Mouse (Mus musculus): ENCODE results near the gene Glod4.

Gene Glod4

DNA sequence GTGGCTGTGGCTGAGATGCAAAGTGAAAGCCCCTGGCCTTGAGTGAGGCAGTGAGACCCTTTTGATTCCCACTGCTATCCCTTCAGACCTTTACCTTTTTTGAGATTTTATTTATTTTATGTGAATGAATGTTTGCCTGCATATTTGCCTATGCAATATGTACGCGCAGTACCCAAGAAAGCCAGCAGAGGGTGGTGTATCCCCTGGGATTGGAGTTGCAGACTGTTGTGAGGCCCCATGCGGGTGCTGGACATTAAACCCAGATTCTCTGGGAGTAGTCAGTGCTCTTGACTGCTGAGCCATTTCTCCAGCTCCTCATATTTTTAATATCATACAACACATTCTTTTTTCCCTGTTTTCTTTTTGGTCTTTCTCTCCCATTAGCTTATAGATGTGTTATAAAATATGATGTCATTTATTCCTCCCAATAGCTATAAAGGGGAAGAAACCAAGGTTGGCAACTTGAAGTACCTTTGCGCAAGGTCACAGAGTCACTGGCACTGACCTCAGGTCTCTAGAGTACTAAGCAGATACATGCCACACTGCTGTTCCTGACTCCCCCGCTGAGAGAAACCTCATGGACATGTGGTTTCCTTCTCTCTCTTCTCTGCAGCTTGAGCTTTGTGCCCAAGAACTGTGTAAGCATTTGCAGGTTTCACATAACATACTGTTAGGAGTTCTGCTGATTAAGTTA is 157.5 kb downstream of the Glod4 start:
- no peak for DNase-seq (ENCODE audit: low read depth, low spot score)

DNA sequence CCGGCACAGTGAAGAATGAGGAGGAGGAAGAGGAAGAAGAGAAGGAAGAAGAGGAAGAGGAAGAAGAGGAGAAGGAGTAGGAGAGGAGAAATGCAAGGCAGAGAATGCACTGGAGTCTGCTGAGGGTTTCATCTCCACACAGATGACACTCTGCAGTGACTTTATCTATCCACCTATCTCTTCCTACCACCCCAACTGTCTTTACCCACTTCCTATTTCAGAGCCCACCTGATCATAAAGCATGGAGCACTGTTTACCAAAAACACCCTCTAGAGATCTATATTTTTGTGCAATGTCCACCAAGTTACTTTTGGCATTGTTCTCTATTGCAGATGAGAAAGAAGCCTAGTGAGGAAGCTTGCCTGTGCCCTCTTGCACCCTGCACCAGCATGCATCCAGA is 158.6 kb downstream of the Glod4 start:
- DNase-seq (ENCODE audit: low read depth, low spot score), result no peak

DNA sequence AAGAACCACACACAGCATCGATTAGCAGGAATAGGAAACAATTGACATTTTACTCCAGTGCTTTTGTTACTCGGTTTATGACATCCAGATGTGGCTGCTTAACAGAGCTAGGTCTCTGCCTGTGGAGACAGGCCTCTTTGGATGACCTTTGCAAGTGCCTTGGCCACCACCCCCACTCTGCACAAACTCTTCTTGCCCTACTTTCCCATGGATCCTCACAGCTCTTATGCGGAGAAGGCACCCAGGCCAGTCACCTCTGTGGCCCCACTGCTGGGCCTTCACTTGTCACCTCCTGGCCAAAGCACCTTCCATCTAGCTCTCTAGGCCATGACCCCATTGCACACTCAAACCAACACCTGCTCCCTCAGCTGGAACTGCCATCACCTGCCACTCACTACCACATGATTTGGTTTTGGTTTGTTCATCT is 159.6 kb downstream of the Glod4 start:
- DNase-seq (ENCODE audit: low read depth, low spot score), result no peak

DNA sequence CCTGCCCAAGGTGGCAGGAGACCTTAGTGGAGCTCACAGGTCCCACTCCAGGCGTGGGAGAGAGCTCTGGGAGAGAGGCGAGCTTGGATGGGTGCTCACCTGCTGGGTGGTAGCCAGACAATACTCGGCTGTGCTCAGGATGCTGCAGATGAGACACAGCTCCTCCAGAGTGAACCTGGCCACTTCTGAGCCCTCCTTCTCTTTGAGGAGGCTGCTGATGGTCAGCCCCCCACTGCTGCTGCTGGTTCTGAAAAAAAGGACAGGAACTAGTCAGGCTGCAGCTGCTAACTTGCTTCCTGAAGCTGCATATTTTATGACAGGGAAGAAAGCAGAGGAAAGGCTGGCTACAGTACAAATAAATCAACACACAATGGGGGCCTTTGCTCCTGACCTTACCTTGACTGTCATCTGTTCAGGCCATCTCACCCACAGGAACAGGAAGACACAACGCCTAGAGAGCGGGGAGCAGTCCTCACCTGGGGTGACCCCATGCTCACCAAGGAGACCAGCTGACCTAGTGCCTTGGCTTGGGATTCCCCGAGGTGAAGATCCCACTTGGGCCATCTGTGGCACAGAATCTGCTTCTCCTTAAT is 162.4 kb downstream of the Glod4 start:
- DNase-seq (ENCODE audit: low read depth, low spot score), result peak; percentile 27

DNA sequence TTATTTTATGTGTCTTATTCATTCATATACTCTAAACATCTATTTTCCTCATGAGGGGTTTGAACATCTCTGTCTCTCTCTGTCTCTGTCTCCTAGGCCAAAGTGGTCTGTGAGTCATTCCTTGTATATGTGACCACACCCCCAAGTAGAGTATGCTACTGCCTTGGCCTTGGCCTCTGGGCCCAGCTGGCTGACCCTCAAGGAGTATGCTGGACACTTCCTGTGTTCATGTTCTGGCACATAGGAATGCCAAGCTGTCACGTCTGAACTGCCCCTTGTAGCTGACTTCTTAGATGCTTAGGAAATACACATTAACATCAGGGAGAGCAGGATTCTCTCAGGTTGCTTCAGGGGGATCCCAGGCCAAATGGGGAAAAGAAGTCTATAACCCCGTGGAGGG is 163.2 kb downstream of the Glod4 start:
- DNase-seq (ENCODE audit: low read depth, low spot score), result no peak

DNA sequence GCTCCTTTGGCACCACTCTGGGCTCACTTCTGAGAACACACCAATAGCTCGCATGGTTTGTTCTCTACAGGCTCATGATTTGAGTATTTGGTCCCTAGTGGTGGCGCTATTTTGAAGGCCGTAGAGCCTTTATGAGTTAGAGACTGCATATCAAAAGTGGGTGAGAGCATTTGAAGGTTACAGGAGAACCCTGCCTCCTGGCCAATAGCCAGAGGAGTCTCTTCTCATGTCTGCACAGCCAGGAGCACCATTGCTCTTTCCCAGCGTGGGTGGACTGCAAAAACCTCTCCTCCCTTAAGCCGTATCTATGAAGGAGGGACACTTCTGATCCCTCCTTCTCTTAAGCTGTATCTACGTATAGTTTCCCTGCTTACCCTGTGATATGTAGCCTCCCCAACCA is 166.2 kb downstream of the Glod4 start:
- no peak for DNase-seq (ENCODE audit: low read depth, low spot score)

DNA sequence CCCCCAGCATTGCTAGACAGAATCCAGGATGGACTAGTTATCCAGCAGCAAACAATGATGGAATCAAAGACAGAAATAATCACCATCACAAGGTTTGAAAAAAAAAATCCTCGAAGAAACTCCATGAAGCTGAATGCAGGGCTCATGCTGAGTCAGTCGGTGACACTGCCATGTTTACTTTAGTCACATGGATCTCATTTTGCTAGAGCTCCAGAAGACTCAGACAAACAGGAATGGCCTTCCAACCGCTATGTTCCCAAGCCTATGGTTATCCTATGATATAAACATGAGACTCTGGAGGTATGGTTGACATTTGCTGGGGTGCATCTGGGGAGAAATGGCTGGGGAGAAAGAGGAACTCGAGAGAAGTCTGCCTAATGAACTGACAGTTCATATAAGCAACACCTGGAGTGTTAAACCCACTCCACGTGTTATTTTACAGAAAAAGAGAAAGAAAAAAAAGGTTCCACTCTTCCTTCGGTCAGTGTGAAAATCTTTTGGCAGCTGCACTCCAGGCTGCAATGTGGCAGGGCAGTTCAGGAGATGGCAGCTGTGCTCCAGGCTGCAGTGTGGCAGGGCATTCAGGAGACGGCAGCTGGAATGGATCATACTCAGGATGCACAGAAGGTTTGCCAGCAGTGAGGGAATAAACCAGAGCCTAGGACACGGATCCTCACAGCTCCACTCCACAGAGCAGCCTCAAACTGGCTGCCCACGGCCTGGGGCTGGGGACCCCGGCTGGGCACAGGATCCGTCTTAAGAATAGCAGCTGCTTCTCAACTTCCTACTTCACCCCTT is 169.0 kb downstream of the Glod4 start:
- no peak for DNase-seq (ENCODE audit: low read depth, low spot score)

Data from skeletal muscle tissue, adult 2 months (tissue).